Mouse (Mus musculus) kidney, postnatal 0 days (tissue): ENCODE measurements around the gene Phc3. TPM values are rescaled to one million over a fixed set of nuclear protein-coding genes. Genes with fewer than 3 reads are reported as not detected.

Experiments
- ATAC-seq: fragments of 200-750 bp; cut with Nextera tagmentation; replicated peaks from 2 replicates; pipeline ENCODE4 v1.8.0; 2017; ENCODE audit warnings: low read depth, moderate number of reproducible peaks, moderate TSS enrichment, moderate library complexity; ENCODE audit not compliant: low FRiP score
- DNase-seq: peaks from one replicate; pipeline ENCODE4 v3.0.0-alpha.2; 2016; ENCODE audit warnings: low spot score
- H3K27ac ChIP-seq: fragments of 300-500 bp; sonication (generic); 2 replicates; pipeline ENCODE4 v1.5.1; 2014; ENCODE audit warnings: mild to moderate bottlenecking
- H3K27me3 ChIP-seq: fragments of 300-500 bp; sonication (generic); 2 replicates; pipeline ENCODE4 v1.6.1; 2014; ENCODE audit warnings: low read length, mixed read lengths; ENCODE audit not compliant: insufficient read depth
- H3K36me3 ChIP-seq: fragments of 300-500 bp; sonication (generic); 2 replicates; pipeline ENCODE4 v1.6.1; 2014; ENCODE audit warnings: low read length, mixed read lengths; ENCODE audit not compliant: insufficient read depth
- H3K4me1 ChIP-seq: fragments of 300-500 bp; sonication (generic); replicated peaks from 2 replicates; pipeline ENCODE4 v1.6.1; 2014; ENCODE audit warnings: antibody characterized with exemption, low read length, mixed read lengths; ENCODE audit not compliant: insufficient read depth
- H3K4me2 ChIP-seq: fragments of 300-500 bp; sonication (generic); 2 replicates; pipeline ENCODE4 v1.6.1; 2014; ENCODE audit warnings: mild to moderate bottlenecking, low read length, moderate library complexity, mixed read lengths
- H3K4me3 ChIP-seq: fragments of 300-500 bp; sonication (generic); replicated peaks from 2 replicates; pipeline ENCODE4 v1.5.1; 2014; ENCODE audit warnings: low read depth, low read length
- H3K9ac ChIP-seq: fragments of 300-500 bp; sonication (generic); 2 replicates; pipeline ENCODE4 v1.6.1; 2014; ENCODE audit warnings: low read depth, low read length
- H3K9me3 ChIP-seq: fragments of 300-500 bp; sonication (generic); replicated peaks from 2 replicates; pipeline ENCODE4 v1.6.1; 2016; ENCODE audit warnings: low read length, inconsistent platforms, mixed read lengths
- CTCF ChIP-seq: IDR thresholded peaks from 2 replicates; pipeline ENCODE4 v1.5.1; 2016; ENCODE audit warnings: antibody characterized with exemption, low read depth, mild to moderate bottlenecking, moderate library complexity
- WGBS: fragments of 180-500 bp; shearing (Covaris S2); extraction: QIAGEN DNeasy Blood & Tissue Kit; methylation state at CpG from one replicate; pipeline ENCODE4 v1.1.7; 2014; 5-methylcytosine and 5-hydroxymethylcytosine counted together
- polyA plus RNA-seq: library from polyadenylated mRNA; unstranded; fragments of >200 nt; fragmentation: Nextera tagmentation; extraction: Ambion mirVana; gene quantifications from 2 replicates; pipeline ENCODE4 v1.2.1, GENCODE M21; 2015

The Phc3 gene
- polyA plus RNA-seq, 1 experiment from 2014 or later = 4.5 TPM

GRCm38 (mm10) chr3:30929828-30930227 is 39.4 kb downstream of the Phc3 start:
- no peak overlapping the region for H3K9ac ChIP-seq
- H3K27ac ChIP-seq = no peak overlapping the region
- no peaks in the 10 kb centered on the region for H3K27me3 ChIP-seq
- H3K9me3 ChIP-seq = no peaks in the 10 kb centered on the region
- ATAC-seq (no peak), DNase-seq (no peak)
- H3K4me2 ChIP-seq = no peak overlapping the region
- H3K4me1 ChIP-seq = no peaks in the 10 kb centered on the region
- 57% methylated on average over 3 of the region's 3 CpGs for WGBS
- TF ChIP-seq CTCF = peak; percentile 23; the same call in 1 of the 2 replicates
- no peak overlapping the region for H3K4me3 ChIP-seq
- peaks cover 16% of the 10 kb centered on the region; the same call in 1 of the 2 replicates for H3K36me3 ChIP-seq

DNA sequence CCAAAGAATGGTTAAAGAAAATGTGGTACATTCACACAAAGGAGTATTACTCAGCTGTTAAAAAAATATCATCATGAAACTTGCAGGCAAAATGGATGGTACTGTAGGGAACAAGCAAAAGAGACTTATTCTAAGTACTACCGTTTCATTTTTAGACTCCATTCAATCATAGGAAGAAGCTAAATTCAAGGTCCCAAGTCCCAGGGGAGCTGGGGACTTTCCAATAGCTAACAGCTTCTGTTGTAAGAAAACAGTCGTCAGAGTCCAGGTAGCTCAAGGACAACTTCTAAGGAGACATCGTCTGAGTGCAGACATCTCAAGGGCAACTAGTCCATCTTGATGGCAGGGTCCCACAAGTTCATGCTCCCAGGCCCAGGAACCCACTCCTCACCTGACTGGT is 41.6 kb downstream of the Phc3 start:
- Histone ChIP-seq H3K27me3 (no peaks in the 10 kb centered on the region), H3K4me3 (no peak overlapping the region), H3K4me1 (no peaks in the 10 kb centered on the region), H3K36me3 (peaks cover 16% of the 10 kb centered on the region; the same call in 1 of the 2 replicates), H3K9ac (no peak overlapping the region), H3K27ac (no peak overlapping the region), H3K4me2 (no peak overlapping the region), H3K9me3 (no peaks in the 10 kb centered on the region)
- TF ChIP-seq CTCF = no peak
- DNase-seq = no peak
- WGBS = 88% methylated on average over 3 of the region's 3 CpGs
- ATAC-seq = no peak

DNA sequence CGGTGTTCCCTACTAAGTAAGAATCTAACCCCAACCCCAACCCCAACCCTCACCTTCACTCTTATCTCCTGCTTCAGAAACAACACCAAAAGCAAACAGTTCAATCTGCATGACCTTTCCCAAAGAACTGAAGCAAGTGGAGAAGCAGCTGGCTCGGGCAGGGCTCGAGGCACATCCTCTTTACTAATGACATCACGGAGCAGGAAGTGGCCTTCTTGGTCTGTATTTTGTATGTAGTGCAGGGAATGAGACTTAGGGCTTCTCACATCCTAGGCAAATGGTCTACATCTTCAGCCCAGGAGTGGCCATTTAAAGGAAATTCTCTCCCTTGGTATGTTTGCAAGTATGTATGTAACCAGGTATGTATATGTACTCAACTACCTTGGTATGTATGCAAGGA is 52.1 kb downstream of the Phc3 start:
- Histone ChIP-seq H3K4me2 (no peak overlapping the region), H3K27ac (no peak overlapping the region), H3K4me3 (no peak overlapping the region), H3K9ac (no peak overlapping the region), H3K9me3 (no peaks in the 10 kb centered on the region), H3K4me1 (no peaks in the 10 kb centered on the region), H3K27me3 (no peaks in the 10 kb centered on the region), H3K36me3 (peaks cover 34% of the 10 kb centered on the region)
- DNase-seq (no peak), ATAC-seq (no peak)
- no peak for TF ChIP-seq CTCF
- 72% methylated on average over 4 of the region's 4 CpGs for WGBS

- Histone ChIP-seq H3K4me3 (no peak overlapping the region), H3K27ac (no peak overlapping the region), H3K9me3 (no peaks in the 10 kb centered on the region), H3K27me3 (no peaks in the 10 kb centered on the region), H3K36me3 (peaks cover 29% of the 10 kb centered on the region), H3K4me2 (no peak overlapping the region), H3K9ac (no peak overlapping the region), H3K4me1 (no peaks in the 10 kb centered on the region)
- TF ChIP-seq CTCF = no peak
- no peak for ATAC-seq
- DNase-seq = no peak
- WGBS = 80% methylated on average over 1 of the region's 1 CpGs
Observed at GRCm38 (mm10) chr3:30904658-30905057, 64.6 kb downstream of the Phc3 start.

GRCm38 (mm10) chr3:30899407-30899806 is 69.8 kb downstream of the Phc3 start:
- Histone ChIP-seq H3K4me1 (no peaks in the 10 kb centered on the region), H3K9ac (no peak overlapping the region), H3K9me3 (no peaks in the 10 kb centered on the region), H3K36me3 (peaks cover 23% of the 10 kb centered on the region), H3K4me3 (no peak overlapping the region), H3K4me2 (no peak overlapping the region), H3K27ac (no peak overlapping the region), H3K27me3 (no peaks in the 10 kb centered on the region)
- DNase-seq (no peak), ATAC-seq (no peak)
- 86% methylated on average over 8 of the region's 8 CpGs for WGBS
- TF ChIP-seq CTCF = no peak

DNA sequence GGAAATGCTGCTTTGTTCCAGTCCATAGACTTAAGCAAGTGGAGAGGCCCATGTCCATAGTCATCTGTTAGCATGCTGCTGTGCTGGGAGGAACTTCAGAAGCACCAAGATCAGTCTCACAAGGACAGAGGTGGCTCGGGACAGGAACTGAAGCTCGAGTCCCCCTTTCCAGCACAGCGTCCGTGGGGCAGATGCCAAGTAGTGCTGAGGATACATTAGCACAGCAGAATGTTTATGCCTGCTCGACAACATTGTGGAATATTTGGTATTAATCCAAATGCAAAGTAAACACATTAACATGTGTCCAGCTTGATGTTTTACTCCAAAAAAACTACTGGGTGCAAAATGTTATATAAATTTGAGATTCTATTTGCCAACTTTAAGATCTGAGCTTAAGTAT is 72.5 kb downstream of the Phc3 start:
- H3K27ac ChIP-seq = no peak overlapping the region
- no peak overlapping the region for H3K4me3 ChIP-seq
- H3K36me3 ChIP-seq = peaks cover 19% of the 10 kb centered on the region
- no peak overlapping the region for H3K4me2 ChIP-seq
- DNase-seq (no peak), ATAC-seq (no peak)
- H3K27me3 ChIP-seq = no peaks in the 10 kb centered on the region
- H3K9ac ChIP-seq = no peak overlapping the region
- 52% methylated on average over 5 of the region's 5 CpGs for WGBS
- TF ChIP-seq CTCF = no peak
- H3K4me1 ChIP-seq = no peaks in the 10 kb centered on the region
- no peaks in the 10 kb centered on the region for H3K9me3 ChIP-seq

- no peaks in the 10 kb centered on the region for H3K36me3 ChIP-seq
- DNase-seq = no peak
- no peaks in the 10 kb centered on the region for H3K27me3 ChIP-seq
- 16% methylated on average over 1 of the region's 1 CpGs for WGBS
- no peak overlapping the region for H3K4me2 ChIP-seq
- H3K9ac ChIP-seq = no peak overlapping the region
- no peak for TF ChIP-seq CTCF
- no peaks in the 10 kb centered on the region for H3K9me3 ChIP-seq
- H3K4me1 ChIP-seq = no peaks in the 10 kb centered on the region
- no peak overlapping the region for H3K27ac ChIP-seq
- no peak for ATAC-seq
- H3K4me3 ChIP-seq = no peak overlapping the region
Observed at GRCm38 (mm10) chr3:30889014-30889413, 80.2 kb downstream of the Phc3 start.
